Mouse (Mus musculus): ENCODE data around the gene Abi3bp. TPM values are rescaled to one million over a fixed set of nuclear protein-coding genes. Genes with fewer than 3 reads are reported as not detected.

The Abi3bp gene
- polyA plus RNA-seq, 1 experiment = 0.76 TPM

- Histone ChIP-seq H3K36me3 (ENCODE audit: control insufficient read depth, insufficient read depth, low read length) (peaks cover 55% of the 10 kb centered on the region), H3K4me3 (ENCODE audit: low read depth, low read length) (no peak overlapping the region), H3K27ac (ENCODE audit: insufficient read depth, low read depth, low read length) (peak overlapping the region; percentile 60; the same call in 1 of the 2 replicates), H3K27me3 (ENCODE audit: control insufficient read depth, insufficient read depth, low read length) (no peaks in the 10 kb centered on the region), H3K4me1 (ENCODE audit: control insufficient read depth, insufficient read depth, insufficient read length, low read length) (peaks cover 8% of the 10 kb centered on the region; the same call in 1 of the 2 replicates)
- 34% methylated on average over 3 of the region's 3 CpGs for WGBS
- TF ChIP-seq CTCF (IDR thresholded peaks at IDR 0.05; ENCODE audit: extremely low read depth, insufficient read length, insufficient replicate concordance, low read depth, low read length) (no peak), POLR2A (IDR thresholded peaks at IDR 0.05; ENCODE audit: low read depth, low read length) (no peak)
Observed at GRCm38 (mm10) chr16:56710071-56710470, 232.4 kb downstream of the Abi3bp start.

GRCm38 (mm10) chr16:56715608-56716007 is 237.9 kb downstream of the Abi3bp start:
- peaks cover 18% of the 10 kb centered on the region; the same call in 1 of the 2 replicates for H3K4me1 ChIP-seq (ENCODE audit: control insufficient read depth, insufficient read depth, insufficient read length, low read length)
- no peak for TF ChIP-seq POLR2A (IDR thresholded peaks at IDR 0.05; ENCODE audit: low read depth, low read length)
- no peak for TF ChIP-seq CTCF (IDR thresholded peaks at IDR 0.05; ENCODE audit: extremely low read depth, insufficient read length, insufficient replicate concordance, low read depth, low read length)
- H3K4me3 ChIP-seq (ENCODE audit: low read depth, low read length) = no peak overlapping the region; the same call in 1 of the 2 replicates
- no peaks in the 10 kb centered on the region for H3K27me3 ChIP-seq (ENCODE audit: control insufficient read depth, insufficient read depth, low read length)
- WGBS = 10% methylated on average over 3 of the region's 3 CpGs
- peaks cover 19% of the 10 kb centered on the region for H3K36me3 ChIP-seq (ENCODE audit: control insufficient read depth, insufficient read depth, low read length)
- H3K27ac ChIP-seq (ENCODE audit: insufficient read depth, low read depth, low read length) = peak overlapping the region; percentile 99

GRCm38 (mm10) chr16:56716557-56717179 is 239.0 kb downstream of the Abi3bp start:
- WGBS = under 1% methylated on average over 31 of the region's 38 CpGs
- Histone ChIP-seq H3K27me3 (ENCODE audit: control insufficient read depth, insufficient read depth, low read length) (no peaks in the 10 kb centered on the region), H3K4me3 (ENCODE audit: low read depth, low read length) (peak overlapping the region; percentile 99), H3K36me3 (ENCODE audit: control insufficient read depth, insufficient read depth, low read length) (peaks cover 11% of the 10 kb centered on the region), H3K4me1 (ENCODE audit: control insufficient read depth, insufficient read depth, insufficient read length, low read length) (peaks cover 20% of the 10 kb centered on the region; the same call in 1 of the 2 replicates), H3K27ac (ENCODE audit: insufficient read depth, low read depth, low read length) (peak overlapping the region; percentile 99)
- peak; percentile 16; the same call in 1 of the 2 replicates for TF ChIP-seq CTCF (IDR thresholded peaks at IDR 0.05; ENCODE audit: extremely low read depth, insufficient read length, insufficient replicate concordance, low read depth, low read length)
- TF ChIP-seq POLR2A (IDR thresholded peaks at IDR 0.05; ENCODE audit: low read depth, low read length) = no peak

- no peak for TF ChIP-seq CTCF (IDR thresholded peaks at IDR 0.05; ENCODE audit: extremely low read depth, insufficient read length, insufficient replicate concordance, low read depth, low read length)
- peak; percentile 93 for TF ChIP-seq POLR2A (IDR thresholded peaks at IDR 0.05; ENCODE audit: low read depth, low read length)
Observed at GRCm38 (mm10) chr16:56717224-56718200, 239.8 kb downstream of the Abi3bp start, which contains the start of gene Tfg. Tfg (minus strand) TSS chr16:56717450.

GRCm38 (mm10) chr16:56719031-56719430 is 241.4 kb downstream of the Abi3bp start:
- TF ChIP-seq POLR2A (IDR thresholded peaks at IDR 0.05; ENCODE audit: low read depth, low read length) (no peak), CTCF (IDR thresholded peaks at IDR 0.05; ENCODE audit: extremely low read depth, insufficient read length, insufficient replicate concordance, low read depth, low read length) (no peak)
- peak overlapping the region; percentile 62 for H3K27ac ChIP-seq (ENCODE audit: insufficient read depth, low read depth, low read length)
- no peaks in the 10 kb centered on the region for H3K36me3 ChIP-seq (ENCODE audit: control insufficient read depth, insufficient read depth, low read length)
- H3K4me1 ChIP-seq (ENCODE audit: control insufficient read depth, insufficient read depth, insufficient read length, low read length) = peaks cover 27% of the 10 kb centered on the region; the same call in 1 of the 2 replicates
- no peak overlapping the region for H3K4me3 ChIP-seq (ENCODE audit: low read depth, low read length)
- no peaks in the 10 kb centered on the region for H3K27me3 ChIP-seq (ENCODE audit: control insufficient read depth, insufficient read depth, low read length)

More at GRCm38 (mm10) chr16:56717224-56718200, 239.8 kb downstream of the Abi3bp start, which contains the start of gene Tfg:
- WGBS = under 1% methylated on average over 62 of the region's 62 CpGs
- Histone ChIP-seq H3K4me1 (ENCODE audit: control insufficient read depth, insufficient read depth, insufficient read length, low read length) (peaks cover 23% of the 10 kb centered on the region; the same call in 1 of the 2 replicates), H3K27me3 (ENCODE audit: control insufficient read depth, insufficient read depth, low read length) (no peaks in the 10 kb centered on the region), H3K4me3 (ENCODE audit: low read depth, low read length) (peak within 1 kb of the TSS; percentile 99), H3K36me3 (ENCODE audit: control insufficient read depth, insufficient read depth, low read length) (peaks cover 5% of the 10 kb centered on the region), H3K27ac (ENCODE audit: insufficient read depth, low read depth, low read length) (peak within 1 kb of the TSS; percentile 99)

GRCm38 (mm10) chr16:56722357-56722756 is 244.7 kb downstream of the Abi3bp start:
- TF ChIP-seq POLR2A (IDR thresholded peaks at IDR 0.05; ENCODE audit: low read depth, low read length) (no peak), CTCF (IDR thresholded peaks at IDR 0.05; ENCODE audit: extremely low read depth, insufficient read length, insufficient replicate concordance, low read depth, low read length) (no peak)
- no peak overlapping the region for H3K4me3 ChIP-seq (ENCODE audit: low read depth, low read length)
- 14% methylated on average over 4 of the region's 4 CpGs for WGBS
- peaks cover 24% of the 10 kb centered on the region; the same call in 1 of the 2 replicates for H3K4me1 ChIP-seq (ENCODE audit: control insufficient read depth, insufficient read depth, insufficient read length, low read length)
- peak overlapping the region; percentile 78 for H3K27ac ChIP-seq (ENCODE audit: insufficient read depth, low read depth, low read length)
- no peaks in the 10 kb centered on the region for H3K27me3 ChIP-seq (ENCODE audit: control insufficient read depth, insufficient read depth, low read length)
- H3K36me3 ChIP-seq (ENCODE audit: control insufficient read depth, insufficient read depth, low read length) = no peaks in the 10 kb centered on the region

Data from small intestine, adult 2 months (tissue).